Mouse (Mus musculus): ENCODE results near the gene Fbxo9. TPM values are rescaled to one million over a fixed set of nuclear protein-coding genes. Genes with fewer than 3 reads are reported as not detected.
A peak's percentile ranks its signal among the peaks of the same experiment; 100 is the strongest.
"Not testable (repeated sequence)": the region's sequence is repeated elsewhere in the genome, so short reads cannot be mapped to it uniquely, and the experiment has no call there.

Gene Fbxo9
- total RNA-seq, 2 experiments from 2014 or later = 32.0 to 33.2 TPM

DNA sequence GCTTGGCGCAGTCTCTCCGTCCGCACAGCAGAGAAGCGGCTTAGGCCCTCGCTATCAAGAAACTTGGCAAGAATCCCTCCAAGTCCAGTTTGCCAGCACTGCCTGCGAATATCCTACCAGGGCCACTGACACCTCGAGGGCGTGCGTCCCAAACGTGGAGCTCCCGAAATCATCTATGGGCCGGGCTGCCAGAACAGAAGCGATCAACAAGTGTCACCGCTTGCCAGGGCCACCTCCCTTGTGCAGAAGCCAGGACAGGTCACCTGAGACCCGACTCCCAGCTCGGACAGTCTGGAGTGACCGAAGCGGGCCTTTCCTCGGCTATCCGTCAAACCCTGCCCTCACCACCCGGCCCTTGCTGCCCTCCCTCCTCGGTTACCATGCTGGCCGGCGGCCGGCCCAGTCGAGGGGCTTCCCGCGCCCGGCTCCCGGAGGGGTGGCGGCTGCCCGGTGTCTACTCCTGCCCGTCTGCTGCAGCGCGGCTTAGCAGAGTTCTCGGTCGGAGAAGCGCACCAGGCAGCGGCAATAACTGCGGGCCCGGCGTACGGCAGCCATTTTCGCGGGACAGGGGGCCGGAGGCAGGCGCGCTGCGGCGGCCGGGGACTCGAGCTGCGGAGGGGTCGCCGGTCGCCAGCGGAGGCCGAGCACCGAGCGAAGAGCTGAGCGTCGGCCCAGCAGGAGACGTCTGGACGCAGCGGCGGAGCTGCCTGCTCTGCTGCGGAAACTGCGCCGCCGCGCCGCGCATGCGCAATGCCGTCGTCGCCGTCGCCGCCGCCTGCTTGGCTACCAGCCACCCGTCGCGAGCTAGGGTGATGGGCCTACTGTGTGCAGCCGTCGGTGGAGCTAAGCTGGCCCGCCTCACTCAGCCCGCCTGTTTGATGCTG is 711 bp downstream of the Fbxo9 start:
- peak; percentile 87 to 89 for DNase-seq

DNA sequence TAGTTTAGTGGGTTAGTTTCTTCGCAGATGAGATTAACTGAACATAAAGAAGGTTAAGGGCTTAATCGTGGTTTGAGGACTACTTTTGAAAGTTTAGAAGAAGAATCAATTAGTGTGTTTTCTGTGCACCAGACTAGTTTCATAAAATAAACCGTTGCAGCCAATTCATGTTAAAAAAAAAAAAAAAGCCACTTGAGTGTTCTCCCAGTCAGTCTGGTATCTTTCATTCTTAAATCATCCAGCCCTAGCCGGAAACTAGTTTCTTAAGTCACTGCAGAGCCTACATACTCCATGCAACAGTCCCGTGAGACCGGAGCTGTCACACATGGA is 1.3 kb downstream of the Fbxo9 start:
- no peak for DNase-seq

DNA sequence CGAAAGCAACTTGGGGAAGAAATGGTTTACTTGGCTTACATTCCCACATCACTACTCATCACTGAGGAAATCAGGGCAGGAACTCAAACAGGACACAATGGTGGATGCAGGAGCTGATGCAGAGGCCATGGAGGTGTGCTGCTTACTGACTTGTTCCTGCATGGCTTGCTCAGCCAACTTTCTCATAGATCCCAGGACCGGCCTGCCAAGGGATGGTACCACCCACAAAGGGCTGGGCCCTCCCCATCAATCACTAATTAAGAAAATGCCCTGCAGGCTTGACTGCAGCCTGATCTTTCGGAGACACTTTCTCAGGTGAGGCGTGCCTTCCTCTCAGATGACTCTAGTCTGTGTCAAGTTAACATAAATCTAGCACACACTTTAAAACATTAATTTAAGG is 2.0 kb downstream of the Fbxo9 start:
- no peak for DNase-seq

DNA sequence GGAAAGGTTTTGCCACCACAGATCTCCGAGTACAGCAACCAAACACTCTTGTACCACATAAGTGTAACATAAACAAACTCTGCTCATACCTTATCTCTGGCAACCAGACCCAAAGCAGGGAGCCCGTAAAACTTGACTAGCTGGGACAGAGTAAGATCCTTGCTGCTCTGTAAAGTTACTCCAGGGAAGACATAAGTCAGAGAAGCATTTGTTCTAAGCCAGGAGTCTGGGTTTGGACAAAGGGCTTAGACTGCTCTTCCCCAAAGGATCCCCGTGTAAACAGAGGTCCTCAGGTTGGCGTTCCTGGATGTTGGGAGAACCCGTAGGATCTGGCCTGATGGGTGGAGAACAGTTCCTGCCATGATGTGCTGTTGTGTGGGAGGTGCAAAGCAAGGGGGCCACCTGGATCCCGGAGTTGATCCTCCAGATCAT is 3.3 kb downstream of the Fbxo9 start:
- no peak for DNase-seq

DNA sequence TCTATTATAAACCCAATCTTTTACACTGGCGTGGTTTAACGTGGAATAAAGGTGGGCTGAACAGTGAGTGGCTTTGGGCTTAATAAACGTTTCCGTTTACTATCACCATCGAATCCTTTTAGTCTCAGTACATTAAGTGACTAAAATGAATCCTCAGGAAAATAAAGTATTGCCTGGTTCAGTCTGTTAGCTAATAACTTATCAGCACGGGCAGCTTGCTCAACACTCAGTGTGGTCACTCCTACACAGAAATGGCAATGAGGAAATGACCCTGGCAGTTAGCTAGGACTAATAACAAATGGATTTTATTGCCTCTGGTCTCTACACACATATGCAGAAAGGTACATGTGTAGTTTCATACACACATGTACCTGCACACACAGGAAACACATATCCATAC is 3.9 kb downstream of the Fbxo9 start:
- peak in 1 of 2 experiments; percentile 19 for DNase-seq

DNA sequence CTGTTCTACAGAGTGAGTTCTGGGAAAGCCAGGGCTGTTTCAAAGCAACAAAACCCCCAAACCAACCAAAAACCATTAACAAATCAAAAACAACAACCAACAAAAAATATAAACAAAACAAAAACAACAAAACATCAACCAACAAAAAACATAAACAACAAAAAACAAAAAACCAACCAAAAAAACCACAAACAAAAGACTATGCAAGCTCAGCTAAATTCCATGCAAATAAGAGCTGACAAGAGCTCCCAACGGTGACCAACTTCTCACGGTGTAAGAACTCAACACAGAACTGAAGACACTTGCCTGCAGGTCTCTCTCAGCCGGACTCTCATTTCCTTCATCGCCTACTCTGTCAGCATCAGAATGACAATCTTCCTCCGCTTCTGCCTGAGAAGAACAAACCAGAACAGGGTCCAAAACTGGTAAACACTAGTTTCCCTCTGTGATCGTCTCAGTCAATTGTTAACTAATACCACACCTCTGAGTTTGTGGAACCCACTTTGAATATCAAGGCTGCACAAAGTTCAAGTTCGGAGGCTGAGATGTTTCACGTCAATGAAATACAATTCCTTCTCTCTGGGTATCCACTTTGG is 4.8 kb downstream of the Fbxo9 start:
- no peak for DNase-seq

DNA sequence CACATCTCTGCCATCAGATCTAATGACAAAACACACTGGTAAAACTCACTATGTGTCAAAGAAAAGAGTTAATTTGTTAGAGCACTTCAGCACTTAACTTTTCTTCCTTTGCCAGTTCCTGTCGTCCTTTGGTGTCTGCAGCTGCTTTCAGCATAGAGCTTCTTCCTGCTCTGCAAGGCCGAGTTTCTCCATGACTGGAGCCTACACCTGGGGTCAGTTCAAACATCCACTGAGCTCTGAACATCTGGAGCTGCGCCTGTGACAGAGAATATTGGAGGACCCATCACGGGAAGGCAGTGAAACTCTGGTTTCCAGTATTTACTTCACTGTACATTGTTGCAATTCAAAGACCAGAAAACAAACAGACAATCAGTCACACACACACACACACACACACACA is 7.4 kb downstream of the Fbxo9 start:
- no peak for DNase-seq

DNA sequence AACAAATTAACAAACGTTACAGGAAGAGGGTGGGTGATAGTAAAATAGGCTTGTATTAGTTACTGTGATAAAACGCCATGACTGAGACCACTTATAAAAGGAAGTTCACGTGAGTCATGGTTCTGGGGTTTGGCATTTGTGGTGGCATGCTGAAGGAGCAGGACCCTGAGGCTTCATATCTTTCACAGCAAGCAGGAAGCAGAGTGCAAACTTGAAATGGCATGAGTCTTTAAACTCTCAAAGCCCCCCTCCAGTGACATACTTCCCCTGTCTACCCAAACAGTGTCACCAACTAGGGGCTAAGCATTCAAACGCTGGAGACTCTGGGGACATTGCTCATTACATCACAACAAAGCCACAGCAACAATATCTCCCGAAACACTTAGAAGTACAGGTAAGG is 7.9 kb downstream of the Fbxo9 start:
- DNase-seq = no peak

DNA sequence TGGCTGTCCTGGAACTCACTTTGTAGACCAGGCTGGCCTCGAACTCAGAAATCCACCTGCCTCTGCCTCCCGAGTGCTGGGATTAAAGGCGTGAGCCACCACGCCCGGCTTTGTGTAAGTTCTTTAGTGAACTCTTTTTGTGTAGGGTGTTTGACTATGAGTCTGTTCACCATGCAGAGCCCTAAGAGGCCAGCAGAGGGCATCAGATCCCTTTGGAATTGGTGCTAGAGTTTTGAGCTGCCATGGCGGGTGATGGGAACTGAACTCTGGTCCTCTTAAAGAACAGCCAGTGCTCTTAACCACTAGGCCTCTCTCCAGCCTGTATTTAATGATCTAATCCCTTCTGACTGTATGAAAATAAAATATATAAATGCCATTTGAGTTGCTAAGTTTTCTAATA is 12.5 kb downstream of the Fbxo9 start:
- no peak for DNase-seq

DNA sequence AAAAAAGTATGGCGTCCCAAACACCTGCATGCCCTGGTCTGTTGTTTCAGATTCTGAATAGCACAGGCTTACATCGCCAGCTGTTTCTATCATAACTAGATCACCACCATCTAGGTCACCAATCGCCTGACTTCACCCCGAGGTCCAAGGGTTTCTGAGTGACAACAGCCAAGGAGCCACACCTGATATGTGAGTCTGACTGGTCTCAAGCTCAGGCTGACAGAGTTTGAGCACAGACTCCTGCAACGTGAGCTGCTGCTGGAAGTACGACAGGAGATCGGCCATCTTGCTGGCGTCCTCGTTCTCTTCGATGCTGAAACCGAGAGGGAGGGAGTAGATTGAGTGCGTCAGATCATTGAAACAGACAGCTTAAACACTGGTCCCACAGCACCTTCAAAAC is 13.2 kb downstream of the Fbxo9 start:
- no peak for DNase-seq

DNA sequence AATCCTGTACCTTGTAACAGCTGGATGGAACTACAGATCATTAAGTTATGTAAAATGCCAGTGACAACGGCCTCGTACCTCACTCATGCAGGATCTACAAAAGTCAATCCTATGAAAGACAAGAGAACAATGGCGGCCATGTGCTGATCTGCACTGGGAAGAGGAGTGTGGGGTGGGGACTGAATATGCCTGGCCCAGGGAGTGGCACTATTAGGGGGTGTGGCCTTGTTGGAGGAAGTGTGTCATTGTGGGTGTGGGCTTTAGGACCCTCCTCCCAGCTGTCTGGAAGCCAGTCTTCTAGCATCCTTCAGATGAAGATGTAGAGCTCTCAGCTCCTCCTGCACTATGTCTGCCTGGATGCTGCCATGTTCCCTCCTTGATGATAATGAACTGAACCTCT is 18.3 kb downstream of the Fbxo9 start:
- DNase-seq = no peak

DNA sequence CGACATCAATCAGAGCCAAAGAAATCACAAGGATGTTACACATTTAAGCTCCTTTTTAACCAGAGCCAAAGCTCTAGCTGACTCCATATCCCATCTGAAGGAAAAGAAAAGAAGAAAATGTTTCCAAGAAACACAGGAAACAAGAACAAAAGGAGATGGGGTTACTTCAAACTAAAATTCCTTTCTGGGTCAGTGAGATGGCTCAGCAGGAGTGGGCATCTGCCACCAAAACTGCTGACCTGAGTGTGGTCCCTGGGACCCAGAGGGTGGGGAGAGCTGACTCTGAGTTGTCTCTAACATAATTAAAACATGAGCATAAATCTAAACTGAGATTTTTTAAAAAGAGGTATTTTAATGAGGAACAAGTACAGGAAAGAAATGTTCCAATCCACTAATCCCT is 19.0 kb downstream of the Fbxo9 start:
- DNase-seq = no peak

DNA sequence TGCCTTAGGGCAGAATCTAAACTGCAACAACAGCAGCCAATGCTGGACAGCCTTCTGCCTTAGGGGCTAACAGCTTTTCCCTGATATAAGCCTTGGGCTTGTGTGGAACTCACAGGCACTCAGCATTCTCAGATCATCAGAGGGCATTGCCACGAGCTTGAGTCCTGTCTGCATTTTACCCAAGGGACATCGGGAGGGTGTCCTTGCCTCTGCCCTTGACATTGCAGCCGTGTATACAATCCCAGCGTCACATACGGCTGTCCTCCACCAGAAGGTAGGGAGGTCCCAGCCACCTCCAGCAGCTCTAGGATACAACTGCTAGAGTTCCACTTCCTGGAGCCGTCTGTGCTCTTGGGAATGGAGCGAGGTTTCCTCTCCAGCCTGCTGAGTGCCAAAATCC is 19.9 kb downstream of the Fbxo9 start:
- DNase-seq = peak in 1 of 2 experiments; percentile 40

DNA sequence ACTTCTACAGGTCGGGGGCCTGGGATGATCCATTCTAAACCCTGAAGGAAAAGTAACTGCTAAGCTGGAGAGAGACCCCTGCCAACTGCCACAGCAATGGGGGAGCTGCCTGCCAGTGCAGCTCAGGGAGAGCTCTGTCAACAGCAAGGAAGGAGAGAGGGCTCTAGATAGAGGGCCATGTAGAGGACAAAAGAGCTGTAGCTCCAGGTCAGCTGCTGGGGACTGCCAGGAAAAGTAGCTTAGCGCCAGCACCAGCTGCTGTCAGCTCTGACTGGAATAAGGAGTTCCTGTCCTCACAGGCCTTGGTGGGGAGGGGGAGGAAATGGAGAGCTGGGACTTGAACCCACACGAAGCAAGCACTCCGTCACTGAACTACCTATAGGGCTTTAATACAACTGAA is 20.3 kb downstream of the Fbxo9 start:
- DNase-seq = peak in 1 of 2 experiments; percentile 66

DNA sequence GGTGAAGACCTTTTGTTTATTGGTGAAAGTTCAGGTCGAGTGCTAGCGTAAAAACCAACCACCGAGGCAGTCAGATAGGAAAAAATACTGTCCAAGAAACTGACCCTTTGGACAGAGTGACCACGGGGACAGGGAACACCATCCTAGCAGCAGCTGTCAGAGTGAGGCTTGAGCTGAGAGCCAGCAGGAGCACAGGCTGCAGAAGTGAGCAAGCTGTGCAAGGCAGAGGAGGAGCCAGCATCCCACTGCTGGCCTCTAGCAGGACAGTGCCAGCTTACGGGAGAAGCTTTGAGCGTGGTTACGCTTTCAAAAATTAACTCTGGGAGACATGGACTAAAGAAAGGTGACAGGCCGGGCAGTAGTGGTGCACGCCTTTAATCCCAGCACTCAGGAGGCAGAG is 21.1 kb downstream of the Fbxo9 start:
- DNase-seq = peak in 1 of 2 experiments; percentile 6

DNA sequence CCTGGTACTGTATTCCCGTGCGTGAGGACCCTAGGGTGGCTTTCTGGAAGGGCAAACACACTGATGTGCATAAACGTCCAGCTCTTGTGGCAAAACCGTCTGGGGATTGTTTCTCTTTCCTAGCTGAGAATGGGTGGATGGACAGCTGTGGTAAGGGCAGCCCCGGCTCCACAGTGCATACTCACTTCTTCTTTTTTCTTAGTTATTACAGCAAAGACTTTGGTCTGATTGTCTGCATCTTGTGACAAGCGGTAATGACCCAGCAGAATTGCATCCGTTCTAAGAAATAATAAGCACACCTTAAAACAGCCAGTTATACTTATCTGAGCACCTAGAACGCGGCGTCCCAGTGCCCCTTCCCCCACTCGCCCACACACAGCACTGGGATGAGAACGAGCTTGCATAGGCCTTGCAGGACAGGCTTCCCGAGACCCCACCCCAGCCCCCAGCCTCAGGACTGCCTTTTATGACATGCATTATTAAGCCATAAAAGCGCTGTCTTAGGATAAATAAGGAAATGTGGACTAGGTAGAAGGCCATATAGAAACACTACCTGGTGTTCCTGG is 23.1 kb downstream of the Fbxo9 start:
- no peak for DNase-seq

DNA sequence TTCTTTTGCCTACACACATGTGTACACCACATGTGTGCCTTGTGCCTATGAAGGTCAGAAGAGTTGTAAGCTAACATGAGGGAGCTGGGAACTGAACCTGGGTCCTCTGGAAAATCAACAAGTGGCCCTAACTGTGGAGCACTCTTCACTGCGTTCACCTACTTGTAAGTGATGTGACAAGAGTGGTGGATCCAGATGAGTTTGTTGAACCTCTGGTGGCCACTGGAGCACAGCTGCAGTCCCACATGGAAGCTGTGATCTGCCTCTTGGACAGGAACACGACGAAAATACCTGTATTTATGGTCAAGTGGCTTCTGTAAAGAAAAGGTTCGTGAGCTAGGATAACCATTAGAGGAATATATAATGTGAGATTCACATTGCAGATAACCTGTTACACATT is 24.5 kb downstream of the Fbxo9 start:
- DNase-seq = no peak

DNA sequence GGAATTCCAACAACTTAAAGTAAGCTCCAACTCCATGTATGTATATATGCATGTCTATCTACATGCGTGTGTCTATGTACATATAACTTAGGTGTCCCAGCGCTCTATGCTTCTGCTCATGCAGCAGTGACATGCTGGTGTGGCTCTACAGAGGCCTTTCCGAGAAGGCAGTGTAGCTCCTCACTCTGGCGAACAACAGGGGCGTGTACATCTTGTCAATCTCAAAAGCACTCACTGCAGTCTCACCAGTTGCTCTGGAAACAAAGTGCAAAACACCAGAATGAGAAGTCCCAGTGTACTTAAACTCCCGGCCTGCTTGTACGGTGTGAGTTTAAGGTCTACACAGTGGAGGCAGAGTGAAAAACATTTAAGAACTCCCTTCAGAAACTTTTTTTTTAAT is 27.0 kb downstream of the Fbxo9 start:
- no peak for DNase-seq

DNA sequence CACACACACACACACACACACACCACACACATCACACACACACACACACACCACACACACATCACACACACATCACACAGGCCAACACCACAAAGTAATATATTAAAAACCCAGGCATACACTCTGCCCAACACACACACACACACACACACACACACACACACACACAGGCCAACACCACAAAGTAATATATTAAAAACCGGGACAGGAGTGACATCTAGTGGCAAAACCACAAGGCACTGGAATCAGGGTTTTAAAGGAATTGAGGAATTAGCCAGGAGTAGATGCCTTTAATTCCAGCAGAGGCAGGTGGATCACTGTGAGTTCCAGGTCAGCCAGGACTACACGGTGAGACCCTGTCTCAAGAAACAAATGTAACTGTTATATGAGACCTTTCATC is 30.6 kb downstream of the Fbxo9 start:
- DNase-seq = no peak

DNA sequence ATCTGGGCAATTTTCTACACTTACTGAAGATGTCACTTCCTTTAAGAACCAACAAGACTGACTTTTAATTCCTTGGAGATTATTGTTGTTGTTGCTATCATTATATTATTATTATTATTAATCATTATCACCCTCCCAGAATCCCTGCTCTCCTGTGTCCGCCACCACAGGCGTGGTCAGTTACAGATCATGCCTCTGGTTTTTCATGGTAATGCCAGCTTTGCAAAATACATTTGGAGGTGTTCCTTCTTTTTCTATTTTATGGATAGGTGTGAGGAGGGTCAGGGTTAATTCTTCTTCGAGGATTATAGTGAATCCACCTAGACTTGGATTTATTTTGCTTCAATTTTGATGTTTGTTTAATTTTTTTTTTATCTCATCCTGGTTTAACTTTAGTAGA is 33.6 kb downstream of the Fbxo9 start:
- no peak for DNase-seq

DNA sequence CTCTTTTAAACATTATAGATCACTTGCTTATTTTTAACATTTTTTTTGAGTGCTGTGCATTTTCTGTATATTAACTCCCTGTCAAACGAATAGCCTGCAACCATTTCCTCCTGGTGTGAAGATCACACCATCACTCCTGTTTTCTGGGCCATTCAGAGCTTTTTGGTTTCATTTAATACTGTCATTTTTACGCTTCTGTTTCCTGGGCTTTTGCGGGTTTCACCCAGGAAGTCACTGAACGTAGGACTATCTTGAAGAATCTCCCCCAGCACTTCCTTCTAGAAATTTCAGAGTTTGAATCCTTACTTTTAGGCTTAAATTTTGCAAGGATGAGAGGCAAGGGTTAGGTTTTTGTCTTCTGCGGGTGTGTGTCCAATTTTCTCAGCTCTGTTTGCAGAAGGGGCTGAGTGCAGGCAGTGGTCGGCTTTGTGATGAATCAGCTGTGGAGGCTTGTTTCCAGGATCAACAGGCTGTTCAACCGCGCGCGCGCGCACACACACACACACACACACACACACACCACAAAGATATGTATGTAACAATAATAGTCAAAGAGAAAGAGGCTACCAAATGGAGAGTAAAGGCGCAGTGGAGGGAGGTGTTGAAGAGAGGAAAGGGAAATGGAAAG is 35.0 kb downstream of the Fbxo9 start:
- no peak for DNase-seq

DNA sequence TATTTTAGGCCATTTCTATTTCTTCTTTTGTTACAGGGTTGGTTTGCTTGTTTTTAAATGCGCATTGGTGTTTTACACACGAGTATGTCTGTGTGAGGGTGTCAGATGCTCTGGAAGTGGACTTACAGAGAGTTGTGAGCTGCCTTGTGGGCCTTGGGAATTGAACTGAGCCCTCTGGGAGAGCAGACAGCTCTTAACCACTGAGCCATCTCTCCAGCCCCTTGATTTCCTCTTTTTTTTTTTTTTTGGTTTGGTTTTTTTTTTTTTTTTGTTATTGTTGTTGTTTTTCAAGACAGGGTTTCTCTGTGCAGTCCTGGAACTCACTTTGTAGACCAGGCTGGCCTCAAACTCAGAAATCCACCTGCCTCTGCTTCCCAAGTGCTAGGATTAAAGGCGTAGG is 35.6 kb downstream of the Fbxo9 start:
- not testable (repeated sequence) for DNase-seq

DNA sequence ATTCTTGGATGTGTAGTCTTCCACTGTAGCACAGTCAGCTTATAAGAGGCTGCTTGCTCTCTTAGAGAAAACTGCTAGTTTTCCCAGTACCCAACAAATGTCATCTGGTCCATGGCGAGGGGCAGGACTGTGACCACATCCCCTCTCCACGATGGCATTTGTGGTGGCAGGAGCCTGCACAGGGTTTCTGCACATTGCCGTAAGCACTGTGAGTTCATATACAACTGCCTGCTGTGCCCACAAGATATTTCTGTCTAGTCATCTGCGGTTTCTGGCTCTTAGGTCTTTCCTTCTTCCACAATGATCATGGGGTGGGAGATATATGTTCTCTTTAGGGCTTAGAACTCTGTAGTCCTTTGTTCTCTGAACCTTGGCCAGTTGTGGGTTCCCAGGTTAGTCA is 37.2 kb downstream of the Fbxo9 start:
- DNase-seq = no peak

All from heart, adult 18-20 months (tissue).